Mouse (Mus musculus): Measurements from ENCODE around the gene Tmem158.

DNA sequence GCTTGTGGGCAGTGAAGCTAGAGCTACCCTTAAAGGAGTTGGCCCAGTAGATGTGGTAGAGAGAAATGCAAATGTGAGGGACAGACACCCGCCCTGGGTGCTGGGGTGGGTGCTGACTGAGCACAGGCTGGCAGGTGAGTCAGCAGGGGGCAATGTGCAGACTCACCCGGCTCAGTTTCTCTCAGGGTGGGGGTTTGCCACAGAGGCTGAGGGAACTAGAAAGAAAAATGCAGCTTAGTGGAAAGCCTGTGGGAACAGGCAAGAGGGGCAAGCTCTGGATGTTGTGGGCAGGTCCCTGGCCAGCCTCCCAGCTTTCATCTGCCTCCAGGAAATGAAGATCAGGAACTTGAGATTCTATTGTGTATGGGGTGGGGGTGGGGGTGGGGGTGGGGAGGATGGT, 22.8 kb downstream of the Tmem158 start:
- TF ChIP-seq CTCF (IDR thresholded peaks at IDR 0.05; ENCODE audit: low read depth) (peak; percentile 28; the same call in 1 of the 2 replicates), EP300 (optimal IDR thresholded peaks at IDR 0.05) (no peak)

Measured in stomach, postnatal 0 days (tissue).